Mouse (Mus musculus) erythroblast, adult 5-6 weeks (primary cell): ENCODE data around the gene Ptbp1. TPM values are rescaled to one million over a fixed set of nuclear protein-coding genes. Genes with fewer than 3 reads are reported as not detected.

Source experiments
- ATAC-seq: replicated peaks from 2 replicates; pipeline ENCODE4 v1.8.0; 2016; ENCODE audit warnings: moderate number of reproducible peaks, mild to moderate bottlenecking, moderate TSS enrichment, inconsistent platforms; ENCODE audit not compliant: poor library complexity, low FRiP score, severe bottlenecking
- total RNA-seq, 2 experiments: library from RNA; stranded (forward) in 1 of 2; stranded (reverse) in 1 of 2; fragments of 150-400 nt in 1 of 2; fragments of 200-764, 138-1000 nt in 1 of 2; gene quantifications; 2 replicates each; pipeline versions ENCODE4 v1.2.3 to v1.2.4; 2015 to 2017; ENCODE audit warnings: low replicate concordance in 2 of 2

Gene Ptbp1
- total RNA-seq, 2 experiments from 2014 or later: 45.2 to 53.2 TPM

DNA sequence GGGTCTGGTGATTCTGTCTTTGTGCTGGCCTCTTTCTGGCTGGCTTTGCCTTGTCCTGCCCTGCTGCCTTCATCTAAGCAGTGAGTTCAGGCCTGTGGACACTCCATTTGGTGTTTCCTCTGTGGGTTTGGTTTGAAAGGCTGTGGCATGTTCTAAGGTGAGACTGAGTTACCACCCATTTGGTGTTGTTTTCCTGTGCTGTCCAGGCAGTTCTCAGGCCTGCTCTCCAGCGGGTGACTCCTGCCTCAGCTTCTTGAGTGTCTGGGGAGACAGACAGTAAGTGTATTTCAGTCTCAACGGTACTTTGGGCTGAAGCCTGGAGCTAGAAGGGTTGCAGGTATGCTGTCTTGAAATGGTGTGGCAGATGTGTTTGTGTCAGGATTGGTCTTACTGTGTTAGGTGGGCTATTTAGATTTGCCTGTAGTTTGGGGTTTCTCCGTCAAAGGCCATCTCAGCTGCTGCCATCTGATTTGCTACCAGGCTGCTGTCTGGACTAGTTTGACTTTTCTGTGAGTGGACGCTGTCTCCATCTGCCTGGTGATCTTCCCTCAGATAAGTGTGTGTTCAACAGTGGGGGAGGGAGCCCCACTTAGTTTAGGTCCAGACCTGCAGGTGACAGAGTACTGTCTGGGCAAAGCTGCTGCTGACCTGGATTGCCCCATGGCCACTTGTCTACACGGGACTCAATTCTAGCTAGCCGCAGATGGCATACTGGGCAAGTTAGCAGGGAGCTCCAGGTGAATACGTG lies 2.7 kb downstream of the Ptbp1 start:
- no peak for ATAC-seq

DNA sequence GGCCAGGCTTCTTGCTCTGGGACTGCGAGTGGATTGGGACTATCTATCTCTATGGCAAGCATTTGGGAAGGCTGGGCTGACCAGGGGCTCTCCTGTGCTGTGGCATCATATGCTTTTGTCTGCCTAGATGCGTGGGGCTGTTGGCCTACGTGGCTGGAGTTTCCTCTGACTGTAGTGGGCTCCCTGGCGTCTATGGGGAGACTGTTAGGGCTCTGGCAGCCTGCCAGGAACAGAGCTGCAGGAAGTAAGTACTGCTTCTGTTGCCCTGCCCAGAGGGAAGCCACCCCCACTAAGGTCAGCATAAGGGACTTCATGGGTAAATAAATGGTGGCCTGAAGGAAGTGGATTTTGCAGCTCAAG lies 3.2 kb downstream of the Ptbp1 start:
- no peak for ATAC-seq

DNA sequence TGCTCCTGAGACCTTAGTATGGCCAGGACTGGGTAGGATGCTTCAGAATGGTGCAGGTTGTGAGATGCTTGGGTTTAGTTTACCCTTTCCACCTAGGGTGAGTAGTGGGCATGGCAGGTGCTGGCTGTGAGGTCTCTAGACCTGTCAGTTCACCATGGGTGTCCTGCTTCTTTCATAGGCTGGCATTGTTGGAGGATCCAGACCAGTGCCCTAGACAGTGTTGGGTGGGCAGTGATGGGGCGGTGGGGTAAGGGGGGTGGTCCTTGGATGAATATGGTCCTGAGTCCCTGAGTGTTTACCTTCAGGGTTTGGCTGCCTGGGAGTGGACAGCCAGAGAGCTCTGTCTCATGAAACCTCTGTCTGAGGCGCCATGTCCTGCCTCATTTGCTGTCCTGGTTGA lies 3.7 kb downstream of the Ptbp1 start:
- ATAC-seq: no peak

DNA sequence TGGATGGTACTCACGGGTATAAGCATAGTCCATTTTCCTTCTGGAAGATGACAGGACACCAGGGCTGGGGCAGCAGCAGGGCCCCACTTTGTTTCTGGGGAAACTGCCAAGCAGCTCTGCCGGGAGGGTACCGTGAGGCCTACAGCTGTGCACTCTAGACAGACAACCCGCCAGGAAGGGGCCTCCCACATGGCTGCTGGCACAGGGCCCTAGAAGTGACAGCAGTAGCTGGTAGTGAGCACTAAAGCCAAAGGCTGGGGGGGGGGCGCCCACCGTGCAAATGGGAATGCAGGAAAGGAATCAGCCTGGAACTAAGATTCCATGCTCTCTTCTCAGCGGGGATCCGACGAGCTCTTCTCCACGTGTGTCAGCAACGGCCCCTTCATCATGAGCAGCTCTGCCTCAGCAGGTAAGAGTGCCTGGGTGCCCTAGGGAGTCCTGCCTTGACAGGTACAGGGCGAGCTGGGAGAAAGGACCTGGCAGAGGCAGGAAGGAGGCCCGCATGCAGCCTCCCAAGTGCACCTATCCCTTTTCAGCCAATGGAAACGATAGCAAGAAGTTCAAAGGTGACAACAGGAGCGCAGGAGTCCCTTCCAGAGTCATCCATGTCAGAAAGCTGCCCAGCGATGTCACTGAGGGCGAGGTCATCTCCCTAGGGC lies 4.3 kb downstream of the Ptbp1 start:
- ATAC-seq: no peak

DNA sequence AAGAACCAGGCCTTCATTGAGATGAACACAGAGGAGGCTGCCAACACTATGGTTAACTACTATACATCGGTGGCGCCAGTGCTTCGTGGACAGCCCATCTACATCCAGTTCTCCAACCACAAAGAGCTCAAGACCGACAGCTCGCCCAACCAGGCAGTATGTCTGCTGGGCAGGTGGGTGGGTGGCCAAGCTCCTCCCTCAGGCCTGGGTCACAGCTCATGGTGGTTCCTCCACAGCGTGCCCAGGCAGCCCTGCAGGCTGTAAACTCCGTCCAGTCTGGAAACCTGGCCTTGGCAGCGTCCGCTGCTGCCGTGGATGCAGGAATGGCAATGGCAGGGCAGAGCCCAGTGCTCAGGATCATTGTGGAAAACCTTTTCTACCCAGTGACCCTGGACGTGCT lies 4.9 kb downstream of the Ptbp1 start:
- ATAC-seq: no peak

DNA sequence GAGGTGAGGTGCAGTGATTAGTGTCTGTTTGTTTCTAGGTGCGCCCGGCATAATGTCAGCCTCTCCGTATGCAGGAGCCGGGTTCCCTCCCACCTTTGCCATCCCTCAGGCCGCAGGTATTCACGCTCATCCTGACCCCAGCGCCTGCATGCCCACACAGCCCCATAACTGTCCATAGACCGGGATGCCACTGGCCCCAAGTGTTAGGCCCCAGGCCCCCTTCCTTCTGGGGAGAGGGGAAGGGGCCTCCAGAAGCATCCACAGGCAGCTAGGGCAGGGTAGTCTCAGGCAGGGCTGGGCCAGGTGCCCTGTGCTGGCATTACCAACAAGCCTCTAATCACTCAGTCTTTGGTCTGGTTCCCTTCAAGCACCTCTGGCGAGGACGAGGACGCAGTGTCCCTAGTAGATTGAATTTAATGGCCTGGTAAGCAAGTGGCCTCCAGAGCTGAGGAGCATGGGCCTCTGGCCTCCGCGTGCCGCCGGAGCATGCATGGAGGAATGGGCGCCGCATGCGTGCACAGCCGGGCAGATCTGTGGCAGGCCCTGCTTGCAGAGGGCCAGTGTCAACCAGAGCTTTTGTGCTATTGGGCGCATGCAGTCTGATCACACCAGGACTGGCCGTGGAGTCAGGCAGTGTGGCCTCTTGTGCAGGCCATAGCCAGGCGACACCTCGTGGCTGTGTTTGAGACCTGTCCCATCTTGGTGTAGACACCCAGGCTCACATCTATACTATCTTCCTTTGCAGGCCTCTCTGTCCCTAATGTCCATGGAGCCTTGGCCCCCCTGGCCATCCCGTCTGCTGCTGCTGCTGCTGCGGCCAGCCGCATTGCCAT lies 6.1 kb downstream of the Ptbp1 start:
- ATAC-seq: no peak

DNA sequence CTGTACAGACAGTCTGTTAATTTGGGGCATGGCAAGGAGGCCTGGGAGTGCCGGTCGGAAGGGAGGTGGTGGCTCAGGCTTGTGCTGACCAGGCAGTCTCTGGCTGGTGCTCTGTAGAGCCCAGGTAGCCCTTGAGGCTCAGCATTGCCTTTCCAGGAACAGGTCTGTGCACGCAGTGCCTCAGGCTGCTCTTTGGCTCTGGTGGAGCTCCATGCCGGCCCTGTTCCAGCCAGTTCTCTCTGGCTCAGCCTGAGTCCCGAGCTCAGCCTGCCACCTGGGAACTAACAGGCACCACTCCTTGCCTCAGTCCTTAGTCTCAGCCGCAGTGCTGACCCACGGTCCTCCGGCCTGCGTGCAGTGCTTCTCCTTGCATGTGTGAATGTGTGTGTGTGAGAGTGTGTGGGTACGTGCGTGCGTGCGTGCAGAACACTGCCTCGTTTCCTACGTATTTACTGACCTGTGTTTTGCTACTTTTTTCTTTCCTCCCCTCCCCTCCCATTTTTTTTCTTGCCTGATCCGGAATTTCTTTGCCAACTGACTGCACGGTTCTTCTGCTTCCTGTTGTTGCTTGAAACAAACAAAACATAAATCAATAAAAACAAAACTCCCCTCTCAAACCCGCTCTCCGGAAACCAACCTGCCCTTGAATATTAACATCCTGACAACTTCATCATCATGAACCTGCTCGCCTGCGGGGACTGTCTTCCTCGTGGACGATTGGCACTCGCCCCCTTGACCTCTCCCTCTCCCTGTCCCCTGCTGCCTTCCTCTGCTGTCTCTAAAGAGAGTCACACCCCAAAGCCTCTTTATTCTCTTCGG lies 7.2 kb downstream of the Ptbp1 start:
- ATAC-seq: no peak

DNA sequence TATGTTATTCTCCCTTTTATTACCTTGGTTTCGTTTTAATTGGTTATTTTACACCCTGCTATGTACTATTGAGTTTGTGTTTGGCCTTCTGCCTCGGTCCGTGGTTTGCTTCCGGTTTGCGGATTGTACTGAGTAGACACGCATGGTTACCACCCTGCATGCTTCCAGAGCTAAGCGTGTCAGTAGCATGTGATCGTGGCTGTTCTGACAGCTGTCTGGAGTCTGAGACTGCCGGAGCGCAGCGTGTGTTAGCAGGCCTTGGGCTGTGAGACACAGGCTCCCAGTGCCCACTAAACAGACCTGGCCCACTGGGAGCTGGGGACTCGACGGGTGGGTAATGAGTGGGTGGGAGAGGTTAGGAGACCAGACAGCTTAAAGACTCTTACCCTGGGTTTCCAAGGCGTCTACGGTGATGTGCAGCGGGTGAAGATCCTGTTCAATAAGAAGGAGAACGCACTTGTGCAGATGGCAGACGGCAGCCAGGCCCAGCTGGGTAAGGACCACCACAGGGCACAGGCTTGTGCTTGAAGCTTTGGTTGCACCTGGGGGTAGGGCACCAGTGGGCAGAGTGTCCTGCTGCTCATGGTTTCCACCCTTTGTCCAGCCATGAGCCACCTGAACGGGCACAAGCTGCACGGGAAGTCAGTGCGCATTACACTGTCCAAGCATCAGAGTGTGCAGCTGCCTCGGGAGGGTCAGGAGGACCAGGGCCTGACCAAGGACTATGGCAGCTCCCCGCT lies 8.0 kb downstream of the Ptbp1 start:
- ATAC-seq: no peak

DNA sequence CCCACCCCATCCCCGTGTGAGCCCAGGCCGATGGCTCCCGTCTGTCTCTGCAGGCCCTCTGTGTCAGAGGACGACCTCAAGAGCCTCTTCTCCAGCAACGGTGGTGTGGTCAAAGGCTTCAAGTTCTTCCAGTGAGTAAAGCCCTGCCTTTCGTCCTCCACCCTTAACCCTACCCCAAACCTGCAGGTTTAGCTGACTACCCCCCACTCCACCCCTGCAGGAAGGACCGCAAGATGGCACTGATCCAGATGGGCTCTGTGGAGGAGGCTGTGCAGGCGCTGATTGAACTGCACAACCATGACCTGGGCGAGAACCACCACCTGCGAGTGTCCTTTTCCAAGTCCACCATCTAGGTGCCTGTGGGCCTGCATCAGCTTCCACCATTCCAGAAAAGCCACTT lies 8.7 kb downstream of the Ptbp1 start:
- ATAC-seq: no peak

DNA sequence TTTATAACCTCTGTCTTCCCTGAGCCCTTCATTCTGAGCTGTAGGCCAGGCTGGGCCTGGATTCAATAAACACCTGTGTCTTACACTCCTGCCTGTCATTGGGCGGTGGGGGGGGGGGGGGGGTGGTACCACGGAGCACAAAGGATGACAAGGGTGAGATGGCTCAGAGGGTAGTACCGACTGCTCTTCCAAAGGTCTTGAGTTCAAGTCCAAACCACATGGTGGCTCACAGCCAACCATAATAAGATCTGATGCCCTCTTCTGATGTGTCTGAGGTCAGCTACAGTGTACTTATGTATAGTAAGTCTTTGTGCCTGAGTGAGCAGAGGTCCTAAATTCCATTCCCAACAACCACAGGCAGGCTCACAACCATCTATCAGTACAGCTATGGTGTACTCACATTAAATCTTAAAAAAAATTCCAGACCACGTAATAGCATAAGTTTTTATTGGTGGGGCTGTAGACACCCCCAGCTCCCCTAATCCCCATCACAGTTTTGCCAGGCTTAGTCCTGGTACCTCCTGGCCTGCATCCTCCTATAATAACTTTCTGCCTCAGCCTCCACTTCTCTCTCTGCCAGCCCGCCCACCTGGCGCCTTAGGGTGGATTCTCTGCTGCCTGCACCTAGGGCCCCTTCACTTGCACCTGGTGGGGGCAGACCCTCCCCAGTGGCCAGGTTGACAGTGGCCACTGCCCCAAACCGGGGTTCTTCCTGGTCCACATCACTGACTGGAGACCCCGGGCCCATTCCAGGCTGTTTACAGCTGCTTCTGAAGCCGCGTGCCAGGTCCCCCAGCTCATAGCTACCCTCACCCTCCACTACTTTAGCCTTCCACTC lies 10.3 kb downstream of the Ptbp1 start:
- ATAC-seq: no peak

DNA sequence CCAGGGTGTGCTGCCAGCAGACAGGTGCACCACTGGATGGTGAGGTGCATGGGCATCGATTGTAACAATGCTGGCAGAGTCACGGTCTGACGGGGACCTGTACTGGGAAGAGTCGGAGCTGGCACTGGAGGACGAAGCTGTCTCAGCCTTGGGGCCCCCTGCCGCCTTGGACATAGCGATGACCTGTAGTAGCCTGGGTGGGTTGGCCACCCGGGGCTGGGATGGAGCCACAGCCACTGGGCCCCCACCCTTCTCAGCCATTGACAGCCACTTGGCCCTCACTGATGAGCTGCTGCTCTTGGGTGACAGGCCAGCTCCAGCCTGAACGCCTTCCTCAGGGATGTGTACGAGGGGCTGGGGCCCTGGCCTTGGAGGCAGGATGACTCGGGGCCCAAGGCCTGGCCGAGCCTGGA lies 11.0 kb downstream of the Ptbp1 start:
- ATAC-seq: no peak

DNA sequence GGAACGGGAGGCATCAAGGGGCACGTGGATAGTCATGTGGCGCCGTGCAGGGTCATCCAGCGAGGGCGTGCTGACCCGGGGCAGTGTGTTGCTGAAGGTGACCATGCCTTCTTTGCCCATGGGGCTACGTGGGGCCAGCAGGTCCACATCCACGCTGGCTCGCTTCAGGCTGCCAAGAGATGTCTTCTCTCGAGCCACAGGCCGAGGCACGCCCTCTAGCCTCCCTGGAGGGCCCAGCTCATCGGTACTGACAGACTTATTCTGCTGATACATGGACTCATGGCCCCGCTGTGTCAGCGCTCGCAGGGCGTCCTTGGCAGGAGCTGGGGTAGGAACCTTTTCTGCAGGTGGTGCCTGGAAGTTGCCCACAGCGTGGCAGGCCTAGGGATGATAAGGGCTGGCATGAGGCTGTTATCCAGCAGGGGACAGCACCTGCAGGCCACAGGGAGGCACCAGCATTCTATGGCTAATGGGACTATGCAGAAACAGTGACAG lies 11.6 kb downstream of the Ptbp1 start:
- no peak for ATAC-seq

DNA sequence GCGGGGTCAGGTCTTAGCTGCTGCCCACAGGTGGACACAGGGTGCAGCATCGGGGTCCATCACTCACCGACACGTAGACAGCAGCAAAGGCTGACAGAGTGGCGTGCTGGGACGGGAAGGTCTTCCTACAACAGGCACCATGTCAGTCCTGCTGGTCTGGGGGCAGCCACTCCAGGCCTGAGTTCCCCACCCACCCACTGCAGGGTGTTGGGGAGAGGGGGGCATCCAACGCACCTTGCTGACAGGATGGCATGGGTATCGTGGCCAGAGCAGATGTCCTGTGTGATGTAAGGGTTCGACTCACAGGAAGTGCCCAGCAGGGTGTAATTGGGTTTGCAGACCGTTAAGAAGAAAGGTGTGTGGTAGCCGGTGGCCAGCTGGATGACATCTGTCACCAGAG lies 12.4 kb downstream of the Ptbp1 start:
- no peak for ATAC-seq

DNA sequence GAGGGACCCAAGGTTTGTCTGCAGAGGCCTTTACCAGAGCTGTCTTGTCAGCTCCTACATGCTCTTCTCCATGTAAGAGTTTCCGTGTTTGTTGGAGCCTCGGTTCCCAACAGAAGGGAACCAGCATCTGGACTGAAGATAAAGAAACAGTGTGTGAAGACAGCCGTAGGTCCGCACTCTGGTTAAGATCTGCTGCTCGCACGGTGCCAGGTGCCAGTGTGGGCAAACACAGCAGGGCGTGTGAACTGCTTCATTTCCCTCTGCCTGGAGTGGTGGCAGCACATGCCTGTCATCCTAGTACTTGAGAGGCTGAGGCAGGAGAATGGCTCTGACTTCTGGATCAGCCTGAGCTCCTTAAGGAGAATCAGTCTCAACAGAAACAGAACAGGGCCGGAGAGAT lies 17.6 kb downstream of the Ptbp1 start:
- no peak for ATAC-seq

DNA sequence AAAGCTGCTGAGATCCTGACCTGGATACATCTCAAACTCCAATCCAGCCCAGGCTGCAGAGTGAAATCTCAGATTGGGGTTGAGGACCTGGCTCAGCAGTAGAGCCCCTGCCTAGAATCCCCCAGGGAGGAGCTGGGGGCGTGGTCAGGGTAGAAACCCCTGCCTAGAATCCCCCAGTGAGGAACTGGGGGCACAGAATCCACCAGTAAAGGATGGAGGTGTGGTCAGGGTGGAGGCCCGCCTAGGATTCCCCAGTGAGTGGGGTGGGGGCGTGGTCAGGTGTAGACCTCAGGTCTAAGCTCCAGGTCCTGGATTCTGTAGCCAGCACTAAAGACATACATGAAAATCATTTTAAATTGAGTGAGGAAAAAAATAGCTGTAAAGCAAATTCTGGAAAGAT lies 18.6 kb downstream of the Ptbp1 start:
- ATAC-seq: no peak

DNA sequence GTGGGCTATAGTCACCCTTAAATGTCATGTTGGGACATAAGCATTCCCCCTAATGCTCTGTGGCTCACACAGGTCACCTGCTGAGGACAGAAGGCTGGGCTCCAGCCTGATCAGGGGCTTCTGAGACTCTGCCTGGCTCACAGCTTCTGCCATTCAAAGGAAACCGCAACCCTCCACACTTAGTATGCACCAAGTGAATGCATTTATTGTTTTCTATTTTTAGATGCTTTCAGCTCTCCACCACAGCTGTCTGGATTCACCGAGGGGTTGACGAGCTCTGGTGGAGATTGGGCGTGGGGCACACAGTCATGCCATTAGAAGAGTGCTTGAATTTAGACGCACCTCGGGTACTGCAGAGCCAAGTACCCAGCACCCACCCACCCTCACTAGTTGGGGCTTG lies 19.1 kb downstream of the Ptbp1 start:
- no peak for ATAC-seq

DNA sequence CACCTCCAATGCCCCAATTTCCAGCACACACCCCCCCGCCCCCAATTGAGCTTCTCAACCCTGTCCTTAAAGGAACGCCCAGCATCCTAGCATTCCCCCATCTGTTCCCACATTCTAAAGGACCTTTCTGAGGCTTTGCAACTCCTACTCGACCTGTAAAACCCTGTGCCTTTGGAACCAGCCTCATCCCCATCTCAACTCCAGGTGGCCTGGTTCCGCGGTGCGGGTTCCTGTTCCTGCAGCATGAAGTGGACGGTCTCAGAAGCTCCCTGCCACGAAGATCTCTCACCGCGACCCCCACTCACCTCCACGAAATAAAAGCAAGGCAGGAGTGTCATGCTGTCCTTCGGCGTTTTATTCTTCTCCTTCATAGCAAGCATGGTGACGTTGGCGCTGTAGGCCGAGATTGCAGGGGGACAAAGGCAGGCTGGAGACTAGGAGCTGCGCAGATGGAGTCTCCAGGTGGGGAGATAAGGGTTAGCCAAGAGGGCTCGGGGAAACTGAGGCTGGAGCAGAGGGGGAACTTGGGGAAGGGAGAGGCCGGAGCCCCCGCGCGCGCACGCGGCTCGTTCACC lies 19.6 kb downstream of the Ptbp1 start:
- ATAC-seq: no peak

DNA sequence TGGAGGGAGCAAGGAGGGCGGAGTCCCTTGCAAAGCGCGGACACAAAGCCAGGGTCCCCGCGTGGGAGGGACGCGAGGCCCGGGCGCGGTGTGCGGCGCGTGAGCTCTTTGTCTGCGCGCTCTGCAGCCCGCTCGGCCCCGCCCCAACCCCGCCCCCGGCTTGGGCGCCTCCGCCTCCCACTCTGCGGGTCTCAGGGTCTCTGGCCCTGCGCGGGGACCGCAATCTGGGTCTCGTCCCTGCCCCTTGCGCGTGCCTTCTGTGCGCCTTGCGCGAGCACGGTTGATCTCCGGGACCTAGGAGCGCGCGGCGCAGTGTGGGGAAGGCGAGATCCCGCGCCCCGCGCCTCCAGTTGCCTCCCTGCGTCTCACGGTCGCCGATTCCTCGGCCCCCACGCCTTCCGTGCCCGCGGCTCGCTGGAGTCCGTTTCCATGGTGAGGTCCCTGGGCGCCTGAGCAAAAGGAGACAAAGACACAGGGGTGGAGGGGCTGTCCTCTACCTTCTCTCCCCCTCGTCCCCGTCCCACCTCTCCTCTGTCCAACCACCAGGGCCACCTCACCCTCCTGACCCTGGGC lies 20.1 kb downstream of the Ptbp1 start, which contains the start of the genes Prtn3 and Plppr3:
Gene Prtn3 (plus strand): TSS at position 187 of the 573 bp plus-strand sequence.
Gene Plppr3 (minus strand): TSS at position 345 of the 573 bp plus-strand sequence.
- no peak for ATAC-seq
